Mouse (Mus musculus) T-helper 1 cell (primary cell): ENCODE measurements around the gene Lzic.

Source experiments
- in situ Hi-C: fragments of 300-600 bp; cut with MboI, MseI; formaldehyde crosslinking; loops from one replicate; pipeline ENCODE4 v1.15.1; 2025; ENCODE audit warnings: high pct_unique_total_duplicates

Lzic gene

DNA sequence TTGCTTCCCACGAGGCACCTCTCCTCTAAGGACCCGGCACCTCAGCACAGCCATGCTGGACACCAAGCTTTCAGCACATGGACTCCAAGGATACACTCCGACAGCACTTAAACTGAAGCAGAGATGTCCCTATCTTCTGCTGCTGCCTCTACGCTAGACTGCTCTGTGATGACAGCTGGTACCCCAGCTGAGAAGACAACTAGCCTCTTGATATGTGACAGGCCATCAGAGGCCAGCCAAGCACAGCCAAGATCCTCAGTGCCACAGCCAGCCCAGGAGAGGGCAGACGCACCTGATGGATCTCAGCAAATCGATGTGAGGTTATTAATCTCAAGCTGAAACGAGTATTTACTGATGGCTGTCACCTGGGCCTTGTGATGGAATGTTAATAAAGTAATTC, 9.9 kb upstream of the Lzic start:
- in situ Hi-C loops = no loop called here

DNA sequence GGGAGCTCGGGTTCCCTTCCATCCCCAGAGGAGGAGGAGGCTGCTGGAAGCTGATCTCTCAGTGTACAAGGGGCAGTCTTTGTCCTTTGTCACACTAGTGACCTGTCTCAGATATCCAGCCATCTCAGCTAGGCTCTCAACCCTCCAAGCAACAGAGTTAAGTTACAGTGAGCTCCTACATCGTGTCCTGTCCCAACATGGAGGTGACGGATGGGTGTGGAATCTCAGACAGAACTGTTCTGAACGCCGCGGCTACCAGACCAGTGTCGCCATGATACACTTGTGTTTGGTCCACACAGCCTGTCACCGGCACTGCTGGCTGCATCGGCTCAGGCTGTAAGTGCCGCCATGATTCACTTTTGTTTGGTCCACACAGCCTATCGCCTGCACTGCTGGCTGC, 8.0 kb upstream of the Lzic start, which contains the start of gene Tmem274:
Gene Tmem274 (plus strand): TSS at position 301 of the 400 bp plus-strand sequence.
- in situ Hi-C loops = no loop called here

DNA sequence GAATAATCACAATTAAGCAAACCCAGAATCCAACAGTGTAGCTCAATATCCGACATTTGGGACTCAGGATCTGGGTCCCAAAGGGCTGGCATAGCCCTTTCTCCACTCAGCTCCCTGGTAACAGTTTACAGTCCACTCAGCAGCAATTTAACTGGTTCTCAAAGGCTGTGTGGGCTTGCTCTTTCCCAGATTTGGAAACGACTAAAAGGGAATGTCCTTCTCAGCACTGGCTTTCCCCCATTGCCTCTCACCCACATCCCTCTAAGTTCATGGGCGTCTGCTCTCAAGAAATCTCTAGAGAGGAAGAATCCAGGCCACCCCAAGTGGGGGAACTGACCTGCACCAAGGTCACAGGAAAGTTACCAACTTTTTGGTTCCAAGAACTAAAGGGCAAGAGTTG, 463 bp upstream of the Lzic start:
- in situ Hi-C loops = no loop called here

DNA sequence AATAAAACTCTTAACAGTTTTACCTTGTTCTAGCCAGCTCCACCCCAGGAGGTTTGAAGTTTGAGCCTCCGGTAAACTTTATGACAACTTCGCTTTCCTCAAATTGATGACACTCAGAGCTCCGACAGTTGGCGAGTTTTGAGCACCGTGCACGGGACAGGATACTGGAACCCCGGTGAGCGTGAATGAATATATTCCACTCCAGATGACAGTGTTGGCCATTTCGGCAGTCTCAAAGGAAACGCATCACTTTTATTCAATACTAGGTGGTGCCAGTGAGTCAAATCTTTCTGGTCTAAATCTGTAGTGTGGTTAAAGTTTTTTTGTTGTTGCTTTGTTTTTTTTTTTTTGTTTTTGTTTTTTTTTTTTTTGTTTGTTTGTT, 787 bp downstream of the Lzic start:
- in situ Hi-C loops = no loop called here

DNA sequence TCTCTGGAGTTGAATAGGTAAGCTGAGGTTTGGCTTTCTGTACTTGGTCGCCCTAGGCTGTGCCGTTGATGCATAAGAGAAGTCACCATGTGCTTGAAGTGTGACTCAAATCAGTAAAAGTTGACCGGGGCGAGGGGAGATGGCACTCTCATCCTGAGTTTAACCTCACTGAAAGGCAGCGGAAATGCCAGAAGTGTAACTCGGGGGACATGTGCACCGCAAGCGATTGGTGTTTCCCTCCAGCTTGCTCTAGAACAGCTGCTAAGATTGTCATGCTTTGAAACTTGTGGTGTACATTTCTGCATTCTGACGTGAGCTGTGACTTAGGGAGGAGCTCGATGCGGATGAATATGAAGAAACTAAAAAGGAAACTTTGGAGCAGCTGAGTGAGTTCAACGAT, 2.7 kb downstream of the Lzic start:
- in situ Hi-C loops = no loop called here

DNA sequence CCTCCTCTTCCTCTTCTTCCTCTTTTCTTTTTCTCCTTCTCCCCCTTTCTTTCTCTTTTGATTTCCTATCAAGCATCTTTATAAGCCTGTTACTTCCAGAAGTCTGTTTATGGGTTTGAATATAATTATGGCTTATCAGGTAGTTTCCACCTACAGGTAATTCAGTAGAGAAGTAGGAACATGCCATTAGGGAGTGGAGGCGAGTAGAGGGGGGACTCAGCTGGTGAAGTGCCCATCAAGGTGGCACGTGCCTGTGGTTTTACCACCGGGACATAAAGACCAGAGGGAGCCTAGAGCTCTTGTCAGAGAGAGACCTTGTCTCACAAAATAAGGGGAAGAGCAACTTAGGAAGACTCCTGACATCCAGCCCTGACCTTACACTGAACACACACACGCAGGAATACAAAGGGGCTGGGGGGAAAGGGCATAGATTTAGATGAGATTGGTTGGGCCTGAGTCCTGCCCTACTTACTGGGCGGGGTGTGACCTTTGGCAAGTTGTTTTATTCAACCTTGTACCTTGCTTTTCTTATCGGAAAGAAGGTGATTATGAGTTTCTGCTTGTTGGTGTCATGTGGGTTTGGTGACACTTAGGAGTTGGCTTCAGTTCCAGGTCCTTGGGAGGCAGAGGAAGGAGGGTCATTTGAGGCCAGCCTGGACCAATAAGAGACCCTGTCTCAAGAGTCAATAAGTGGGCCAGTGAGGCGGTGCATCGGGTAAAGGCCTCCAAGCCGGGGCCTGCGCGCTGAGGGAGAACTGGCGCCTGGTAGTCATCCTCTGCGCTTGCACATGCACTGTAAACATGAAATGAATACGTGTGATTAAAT, 4.6 kb downstream of the Lzic start:
- in situ Hi-C loops = no loop called here

DNA sequence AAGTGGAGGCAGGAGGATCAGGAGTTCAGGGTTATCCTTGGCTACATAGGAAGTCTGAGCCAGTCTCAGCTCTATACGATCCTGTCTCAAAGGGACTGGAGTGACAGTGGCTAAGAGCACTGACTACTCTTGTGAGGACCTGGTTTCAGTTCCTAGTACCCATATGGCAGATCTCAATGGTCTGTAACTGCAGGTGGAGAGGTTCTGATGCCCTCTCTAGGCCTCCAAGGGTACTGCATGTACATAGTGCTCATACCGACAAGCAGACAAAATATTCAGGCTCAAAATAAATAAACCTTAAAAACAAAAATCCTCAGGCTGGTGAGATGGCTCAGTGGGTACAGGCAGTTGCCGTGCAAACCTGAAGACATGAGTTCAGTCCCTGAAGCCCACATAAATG, 6.1 kb downstream of the Lzic start:
- in situ Hi-C loops = no loop called here

- in situ Hi-C loops = no loop called here
Measured at GRCm38 (mm10) chr4:149496612-149497011, 11.6 kb downstream of the Lzic start.

DNA sequence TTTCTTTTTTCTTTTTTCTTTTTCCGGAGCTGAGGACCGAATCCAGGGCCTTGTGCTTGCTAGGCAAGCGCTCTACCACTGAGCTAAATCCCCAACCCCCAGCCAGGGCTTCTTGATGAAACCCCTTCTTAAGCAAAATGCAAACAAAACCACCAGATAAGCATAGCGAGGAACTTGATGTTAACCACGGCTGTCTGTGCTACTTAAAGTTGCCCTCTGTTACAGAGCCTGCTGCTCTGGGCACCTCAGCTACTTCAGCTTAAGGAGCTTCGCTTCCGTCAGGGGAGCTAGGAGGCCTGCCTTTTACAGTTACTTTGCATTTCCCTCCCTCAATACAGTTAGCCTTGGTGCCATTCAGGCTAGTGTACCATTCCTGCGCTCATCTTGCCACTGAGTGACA, 13.9 kb downstream of the Lzic start:
- in situ Hi-C loops = no loop called here

- in situ Hi-C loops = no loop called here
Measured at GRCm38 (mm10) chr4:149499790-149500189, 14.8 kb downstream of the Lzic start.

DNA sequence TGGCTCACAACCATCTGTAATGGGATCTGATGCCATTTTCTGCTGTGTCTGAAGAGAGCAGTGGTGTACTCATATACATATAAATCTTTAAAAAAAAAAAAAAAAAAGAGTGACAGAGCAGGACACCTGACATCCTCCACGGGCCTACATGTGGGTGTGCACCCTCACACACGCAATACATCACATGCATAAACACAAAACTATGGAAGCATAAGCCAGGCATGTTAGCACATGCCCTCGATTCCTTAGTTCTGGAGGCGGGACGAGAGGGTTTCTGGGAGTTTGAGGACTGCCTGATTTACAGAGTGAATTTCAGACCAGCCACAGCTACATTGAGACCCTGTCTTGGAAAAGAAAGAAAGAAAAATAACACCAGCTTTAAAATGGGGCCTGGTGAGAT, 19.3 kb downstream of the Lzic start:
- in situ Hi-C loops = no loop called here

DNA sequence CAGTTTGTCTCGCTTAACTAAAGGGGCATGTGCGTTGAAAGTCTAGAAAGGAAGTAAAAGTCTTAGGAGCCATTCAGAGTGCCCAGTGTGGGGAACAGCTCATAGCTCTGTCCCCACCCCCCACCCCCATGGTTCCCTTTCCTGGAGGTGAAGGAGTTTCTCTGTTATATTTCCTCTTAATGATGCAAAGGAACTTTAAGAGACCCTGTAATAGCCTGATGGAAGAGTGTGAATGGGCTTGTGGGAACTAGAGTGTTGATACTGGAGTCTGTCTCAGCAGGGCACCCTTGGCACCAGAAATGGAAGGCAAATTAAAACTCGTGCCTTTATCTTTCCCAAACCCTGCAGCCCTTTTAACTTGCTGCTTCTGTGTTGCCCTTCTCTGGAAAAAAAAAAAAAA, 19.8 kb downstream of the Lzic start:
- in situ Hi-C loops = no loop called here

DNA sequence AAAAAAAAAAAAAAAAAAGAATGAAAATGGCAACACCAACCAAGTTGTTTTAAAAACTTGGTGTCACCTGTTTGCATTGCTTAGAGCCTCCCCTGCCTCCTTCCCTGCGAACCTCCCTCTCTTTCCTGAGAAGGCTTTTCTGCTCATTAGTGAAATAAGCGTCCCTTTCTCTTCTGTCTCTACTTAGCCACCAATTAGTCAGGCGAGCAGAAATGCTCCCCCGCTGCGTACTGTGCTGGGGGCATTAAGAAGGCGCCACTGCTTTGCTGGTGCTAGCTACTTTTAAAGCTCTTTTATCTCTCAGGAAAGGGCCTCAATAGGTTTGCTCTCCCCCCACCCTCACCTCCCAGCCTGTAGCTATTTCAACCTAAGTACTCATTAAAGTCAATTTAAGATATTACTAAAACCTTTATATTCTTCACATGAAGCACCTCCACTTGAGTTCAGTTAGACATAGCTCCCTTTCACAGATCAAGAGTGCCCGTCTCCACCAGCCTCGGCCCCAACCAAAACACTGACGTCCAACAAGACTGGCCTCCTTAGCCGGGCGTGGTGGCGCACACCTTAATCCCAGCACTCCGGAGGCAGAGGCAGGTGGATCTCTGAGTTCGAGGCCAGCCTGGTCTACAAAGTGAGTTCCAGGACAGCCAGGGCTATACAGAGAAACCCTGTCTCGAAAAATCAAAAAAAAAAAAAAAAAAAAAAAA, 20.4 kb downstream of the Lzic start:
- in situ Hi-C loops = no loop called here

DNA sequence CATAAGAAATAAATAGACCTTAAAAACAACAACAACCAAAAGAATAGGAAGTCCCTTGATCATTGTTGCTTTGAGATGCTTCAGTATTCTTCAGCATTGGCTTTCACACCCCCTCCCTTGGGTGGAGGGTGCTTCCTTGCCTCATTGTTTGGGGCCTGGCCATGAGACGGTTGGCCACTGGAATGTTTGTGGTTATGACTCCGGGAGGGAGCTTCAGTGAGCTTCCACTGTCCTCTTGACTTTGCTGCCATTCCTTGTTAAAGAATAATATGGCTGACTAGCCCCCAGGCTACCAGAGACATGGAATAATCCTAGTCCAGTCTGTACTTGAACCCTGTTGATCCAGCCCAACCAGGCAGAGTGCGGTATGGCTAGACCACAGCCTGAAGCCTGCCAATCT, 21.9 kb downstream of the Lzic start:
- in situ Hi-C loops = no loop called here

GRCm38 (mm10) chr4:149511221-149511646, 26.2 kb downstream of the Lzic start:
- in situ Hi-C loops = no loop called here

- in situ Hi-C loops = no loop called here
Measured at GRCm38 (mm10) chr4:149512072-149512471, 27.0 kb downstream of the Lzic start.

GRCm38 (mm10) chr4:149515706-149516105, 30.7 kb downstream of the Lzic start:
- in situ Hi-C loops = no loop called here

DNA sequence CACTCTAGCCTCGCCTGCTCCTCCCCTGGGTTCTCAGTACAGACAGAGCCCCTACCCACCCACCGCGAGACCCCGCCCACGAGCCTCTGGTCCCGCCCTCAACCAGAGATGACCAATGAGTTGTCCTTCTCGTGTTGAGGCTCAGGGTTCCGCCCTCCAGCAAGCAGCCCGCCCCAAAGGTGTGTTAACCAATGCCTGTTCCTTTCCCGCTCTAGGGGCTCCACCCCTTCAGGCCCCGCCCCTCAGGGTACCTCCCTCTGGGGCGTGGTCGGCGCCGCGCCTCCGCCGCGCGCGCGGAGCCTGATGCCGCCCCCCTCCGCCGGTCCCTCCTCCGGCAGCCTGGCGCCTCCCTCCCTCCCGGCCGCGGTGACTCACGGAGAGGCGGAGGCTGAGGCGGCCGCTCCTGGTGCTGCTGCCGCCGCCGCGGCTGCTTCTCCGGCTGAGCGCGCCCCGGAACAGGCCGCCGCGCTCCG, 32.9 kb downstream of the Lzic start, which contains the start of gene Ctnnbip1:
Gene Ctnnbip1 (plus strand): TSS at position 369 of the 473 bp plus-strand sequence.
- in situ Hi-C loops = no loop called here

DNA sequence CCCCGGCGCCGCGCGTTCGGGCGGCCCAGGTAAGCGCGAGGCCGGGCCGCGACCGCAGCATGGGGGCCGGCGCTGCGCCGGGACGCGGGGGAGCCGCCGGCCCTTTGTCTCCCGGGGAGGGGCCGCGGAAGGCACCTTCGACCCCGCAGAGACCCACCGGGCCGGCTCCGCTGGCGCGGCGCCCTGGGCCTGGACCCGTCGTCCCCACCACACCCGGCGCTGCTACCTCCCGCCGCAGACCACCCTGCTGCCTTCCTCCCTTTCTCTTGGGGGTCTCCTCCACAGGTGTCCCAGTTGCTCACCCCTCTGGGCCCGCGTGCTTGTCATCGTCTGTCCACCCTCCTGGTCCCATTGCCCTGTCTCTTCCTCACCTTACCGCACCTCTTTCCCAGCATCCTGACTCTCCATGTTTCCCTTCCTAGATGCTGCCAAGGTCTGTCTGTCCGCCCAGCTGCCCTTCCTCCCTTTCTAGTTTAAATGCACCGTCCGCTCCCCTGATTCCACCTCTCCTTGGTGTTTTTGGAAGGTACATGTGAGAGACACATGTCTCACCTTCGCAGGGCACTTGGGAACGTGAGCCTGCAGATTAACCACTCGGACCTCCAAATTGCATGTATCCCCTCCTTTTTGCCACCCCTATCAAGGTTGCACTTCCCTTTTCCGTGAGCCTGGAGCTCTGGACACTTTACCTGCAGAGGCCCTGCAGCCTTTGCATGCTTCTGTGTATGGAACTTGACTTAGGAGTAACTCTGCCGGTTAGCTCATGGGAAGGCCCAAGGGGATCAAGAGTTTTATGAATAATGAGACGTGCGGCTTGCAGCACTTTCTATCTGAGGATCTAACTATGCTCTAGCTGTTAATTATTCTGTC, 33.6 kb downstream of the Lzic start:
- in situ Hi-C loops = no loop called here

- in situ Hi-C loops = no loop called here
Measured at GRCm38 (mm10) chr4:149521258-149521657, 36.2 kb downstream of the Lzic start.

GRCm38 (mm10) chr4:149523961-149524360, 38.9 kb downstream of the Lzic start:
- in situ Hi-C loops = no loop called here

GRCm38 (mm10) chr4:149525170-149525569, 40.1 kb downstream of the Lzic start:
- in situ Hi-C loops = no loop called here
